In the genomic region with DNA sequence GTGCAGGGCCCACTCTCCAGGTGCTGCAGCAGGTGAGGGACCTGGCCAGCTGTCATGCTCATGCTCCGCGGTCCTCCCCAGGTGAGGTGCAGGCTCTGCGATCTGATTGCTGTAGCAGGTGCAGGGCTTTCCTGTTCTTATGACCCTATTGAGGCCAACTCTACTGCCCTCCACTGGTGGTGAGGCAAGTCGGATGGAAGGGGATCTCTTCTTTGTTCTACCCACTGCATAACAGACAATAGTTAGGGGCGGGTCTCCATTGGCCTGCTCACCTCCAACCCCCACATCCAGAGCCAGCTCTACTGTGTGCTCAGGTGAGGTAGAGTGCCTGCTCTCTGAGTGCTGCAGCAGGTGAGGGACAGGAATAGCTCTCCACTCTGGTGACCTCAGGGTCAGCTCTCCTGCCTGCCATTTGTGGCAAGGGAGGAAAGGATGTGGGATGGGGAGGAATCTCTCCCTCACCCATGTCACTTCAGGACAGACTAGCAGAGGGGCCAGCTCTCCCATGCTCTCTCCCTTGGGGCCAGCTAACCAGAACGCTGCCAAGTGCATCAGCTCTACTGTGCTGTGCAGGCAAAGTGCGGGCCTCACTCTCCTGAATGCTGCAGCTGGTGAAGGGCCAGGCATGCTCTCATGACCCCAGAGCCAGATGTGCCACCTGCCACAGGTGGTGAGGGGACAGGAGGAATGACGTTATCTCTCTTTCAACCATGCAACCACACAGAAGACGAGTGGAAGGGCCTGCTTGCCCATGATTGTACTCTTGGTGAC, we compare ENCODE assay signal across 20 mouse cellular contexts.
DNase-seq lines count a peak whose midpoint lies in the region; ATAC-seq and TF ChIP-seq lines count a peak whose summit lies in the region.
"Had no signal": no experiment of that assay in that cellular context is flagged by ENCODE, and none has a peak within 500 bp of the region (broad histone marks: within the 10 kb centered on the region; RNA-seq: fewer than 3 reads in every experiment).

No protein-coding gene starts in this region.

- no peak overlapping the region for H3K4me3 ChIP-seq in hindbrain, embryonic 11.5 days (ENCODE audit: low read depth, low read length)
- no peak overlapping the region for H3K4me3 ChIP-seq in hindbrain, postnatal 0 days (ENCODE audit: low read length)
- H3K4me3 ChIP-seq in midbrain, embryonic 12.5 days: no peak overlapping the region
- H3K4me3 ChIP-seq in midbrain, postnatal 0 days (ENCODE audit: low read depth, low read length): no peak overlapping the region
- no peak overlapping the region for H3K4me3 ChIP-seq in ES-Bruce4 (ENCODE audit: low read depth, low read length)
- H3K4me3 ChIP-seq: erythroblast, embryonic 14.5 days; forebrain, embryonic 15.5 days; midbrain, embryonic 15.5 days had no signal

- H3K9ac ChIP-seq in hindbrain, embryonic 11.5 days (ENCODE audit: low read depth, low read length): no peak overlapping the region
- H3K9ac ChIP-seq in hindbrain, postnatal 0 days (replicated peaks; ENCODE audit: low read length): no peak overlapping the region
- no peak overlapping the region for H3K9ac ChIP-seq in midbrain, embryonic 12.5 days (replicated peaks)
- H3K9ac ChIP-seq in midbrain, postnatal 0 days (replicated peaks; ENCODE audit: low read length, poor library complexity, severe bottlenecking): no peak overlapping the region
- H3K9ac ChIP-seq in ES-Bruce4 (ENCODE audit: low read depth, poor library complexity, severe bottlenecking): no peak overlapping the region
- H3K9ac ChIP-seq: forebrain, embryonic 15.5 days; liver, postnatal 0 days; midbrain, embryonic 15.5 days had no signal

- peak; percentile 25; the same call in 1 of the 2 replicates for ATAC-seq in hindbrain, embryonic 11.5 days (ENCODE audit: low FRiP score)
- ATAC-seq in hindbrain, postnatal 0 days: no peak; the same call in 1 of the 2 replicates
- peak; percentile 63 for ATAC-seq in midbrain, embryonic 12.5 days (ENCODE audit: low FRiP score, low read depth)
- ATAC-seq in midbrain, postnatal 0 days (ENCODE audit: low FRiP score): no peak
- ATAC-seq: forebrain, embryonic 15.5 days; liver, postnatal 0 days; midbrain, embryonic 15.5 days had no signal

- no peak for TF ChIP-seq EP300 in ES-Bruce4 (IDR thresholded peaks at IDR 0.05; ENCODE audit: insufficient read depth, low read depth, low read length)

- 66% methylated on average over 9 of the region's 9 CpGs for WGBS in hindbrain, embryonic 11.5 days
- 76% methylated on average over 9 of the region's 9 CpGs for WGBS in hindbrain, postnatal 0 days
- 68% methylated on average over 9 of the region's 9 CpGs for WGBS in midbrain, embryonic 12.5 days
- 72% methylated on average over 9 of the region's 9 CpGs for WGBS in midbrain, postnatal 0 days

- H3K4me2 ChIP-seq in hindbrain, embryonic 11.5 days (replicated peaks; ENCODE audit: low read depth, low read length): no peak overlapping the region
- H3K4me2 ChIP-seq in hindbrain, postnatal 0 days (ENCODE audit: low read depth, low read length): no peak overlapping the region
- H3K4me2 ChIP-seq in midbrain, embryonic 12.5 days (replicated peaks): no peak overlapping the region
- H3K4me2 ChIP-seq in midbrain, postnatal 0 days (ENCODE audit: low read depth, low read length, poor library complexity, severe bottlenecking): no peak overlapping the region
- H3K4me2 ChIP-seq: forebrain, embryonic 15.5 days; midbrain, embryonic 15.5 days had no signal

- no peak for DNase-seq in hindbrain, embryonic 11.5 days (ENCODE audit: low spot score)
- DNase-seq in hindbrain, postnatal 0 days (ENCODE audit: low spot score): no peak
- no peak for DNase-seq in midbrain, postnatal 0 days (ENCODE audit: low spot score)
- DNase-seq in ZHBTc4 (ENCODE audit: low read depth, low spot score): peak; percentile 39
- DNase-seq in cerebellum, adult 18-20 months: no peak
- DNase-seq: adrenal gland, postnatal 36 days; cerebellum, adult 11-12 months; cerebellum, postnatal 25 days; heart, postnatal 36 days; kidney, adult 2 months; kidney, postnatal 14 days; liver, postnatal 0 days; lung, postnatal 4 days; retina, postnatal 1 day; thymus, postnatal 14 days had no signal

- no peak for TF ChIP-seq POLR2A in ES-Bruce4 (IDR thresholded peaks at IDR 0.05; ENCODE audit: insufficient read depth, low read length)

- no peak for TF ChIP-seq CTCF in hindbrain, postnatal 0 days (IDR thresholded peaks at IDR 0.05; ENCODE audit: low read depth)
- no peak for TF ChIP-seq CTCF in midbrain, postnatal 0 days (IDR thresholded peaks at IDR 0.05)
- TF ChIP-seq CTCF in ES-Bruce4 (IDR thresholded peaks at IDR 0.05; ENCODE audit: low read depth, low read length): peak; percentile 18

- no peaks in the 10 kb centered on the region for H3K36me3 ChIP-seq in hindbrain, embryonic 11.5 days (ENCODE audit: control insufficient read depth, insufficient read depth, low read length)
- H3K36me3 ChIP-seq in hindbrain, postnatal 0 days (ENCODE audit: insufficient read depth, low read length): no peaks in the 10 kb centered on the region
- H3K36me3 ChIP-seq in midbrain, embryonic 12.5 days: no peaks in the 10 kb centered on the region
- no peaks in the 10 kb centered on the region for H3K36me3 ChIP-seq in midbrain, postnatal 0 days (ENCODE audit: insufficient read depth, low read length)
- no peaks in the 10 kb centered on the region for H3K36me3 ChIP-seq in ES-Bruce4 (ENCODE audit: control insufficient read depth, insufficient read depth, low read length, poor library complexity, severe bottlenecking)
- H3K36me3 ChIP-seq: forebrain, embryonic 15.5 days; midbrain, embryonic 15.5 days had no signal

- no peaks in the 10 kb centered on the region for H3K9me3 ChIP-seq in hindbrain, embryonic 11.5 days (ENCODE audit: control insufficient read depth, low read length)
- H3K9me3 ChIP-seq in hindbrain, postnatal 0 days (ENCODE audit: low read length): no peaks in the 10 kb centered on the region
- no peaks in the 10 kb centered on the region for H3K9me3 ChIP-seq in midbrain, embryonic 12.5 days
- H3K9me3 ChIP-seq in midbrain, postnatal 0 days (ENCODE audit: low read length): no peaks in the 10 kb centered on the region
- H3K9me3 ChIP-seq in ES-Bruce4 (replicated peaks; ENCODE audit: control insufficient read depth, insufficient read depth, low read length, poor library complexity, severe bottlenecking): no peaks in the 10 kb centered on the region
- H3K9me3 ChIP-seq: forebrain, embryonic 15.5 days; midbrain, embryonic 15.5 days had no signal

- no peaks in the 10 kb centered on the region for H3K27me3 ChIP-seq in hindbrain, embryonic 11.5 days (ENCODE audit: control insufficient read depth, insufficient read depth, low read length)
- no peaks in the 10 kb centered on the region for H3K27me3 ChIP-seq in hindbrain, postnatal 0 days (ENCODE audit: insufficient read depth, low read length)
- H3K27me3 ChIP-seq in midbrain, embryonic 12.5 days: no peaks in the 10 kb centered on the region
- H3K27me3 ChIP-seq in midbrain, postnatal 0 days (ENCODE audit: insufficient read depth, low read length): no peaks in the 10 kb centered on the region
- no peaks in the 10 kb centered on the region for H3K27me3 ChIP-seq in ES-Bruce4 (ENCODE audit: control insufficient read depth, insufficient read depth, low read length, poor library complexity, severe bottlenecking)
- H3K27me3 ChIP-seq: forebrain, embryonic 15.5 days; midbrain, embryonic 15.5 days had no signal

- no peak overlapping the region for H3K27ac ChIP-seq in hindbrain, embryonic 11.5 days (ENCODE audit: low read depth, low read length)
- H3K27ac ChIP-seq in hindbrain, postnatal 0 days: no peak overlapping the region
- H3K27ac ChIP-seq in midbrain, embryonic 12.5 days (replicated peaks): no peak overlapping the region
- no peak overlapping the region for H3K27ac ChIP-seq in midbrain, postnatal 0 days (ENCODE audit: low read depth, low read length)
- H3K27ac ChIP-seq in ES-Bruce4 (ENCODE audit: insufficient read depth, low read length): no peak overlapping the region
- H3K27ac ChIP-seq: forebrain, embryonic 15.5 days; midbrain, embryonic 15.5 days had no signal

- no peaks in the 10 kb centered on the region for H3K4me1 ChIP-seq in hindbrain, embryonic 11.5 days (replicated peaks; ENCODE audit: control insufficient read depth, insufficient read depth, low read length)
- H3K4me1 ChIP-seq in hindbrain, postnatal 0 days (ENCODE audit: insufficient read depth, low read length): no peaks in the 10 kb centered on the region
- H3K4me1 ChIP-seq in midbrain, embryonic 12.5 days: no peaks in the 10 kb centered on the region
- H3K4me1 ChIP-seq in midbrain, postnatal 0 days (ENCODE audit: insufficient read depth, low read length): no peaks in the 10 kb centered on the region
- no peaks in the 10 kb centered on the region for H3K4me1 ChIP-seq in ES-Bruce4 (ENCODE audit: control insufficient read depth, insufficient read depth, low read length)
- H3K4me1 ChIP-seq: forebrain, embryonic 15.5 days; midbrain, embryonic 15.5 days had no signal

Comparison
In these comparisons a context has a peak if more than half of its experiments do, and no peak if none do; other contexts are left out.
1. ATAC-seq: peak in hindbrain, embryonic 11.5 days (single experiment) and midbrain, embryonic 12.5 days (single experiment); none in hindbrain, postnatal 0 days (single experiment) and midbrain, postnatal 0 days (single experiment).